Mouse (Mus musculus): Measurements from ENCODE around the gene Tbcd. TPM values are rescaled to one million over a fixed set of nuclear protein-coding genes. Genes with fewer than 3 reads are reported as not detected.
A peak's percentile ranks its signal among the peaks of the same experiment; 100 is the strongest.

Tbcd gene
- polyA plus RNA-seq, 1 experiment from 2014 or later: 16.5 TPM

- Histone ChIP-seq H3K27ac (ENCODE audit: low read depth, low read length) (0 out of 2 replicates have a peak overlapping the region, but pooled peaks have one; percentile 43), H3K9me3 (replicated peaks; ENCODE audit: control insufficient read depth, low read length) (no peaks in the 10 kb centered on the region), H3K4me3 (ENCODE audit: low read depth, low read length) (no peak overlapping the region), H3K4me2 (no peak overlapping the region), H3K36me3 (ENCODE audit: control insufficient read depth, insufficient read depth, low read length) (no peaks in the 10 kb centered on the region), H3K27me3 (ENCODE audit: control insufficient read depth, insufficient read depth, low read length) (no peaks in the 10 kb centered on the region), H3K4me1 (ENCODE audit: control insufficient read depth, insufficient read depth, low read length) (peaks cover 14% of the 10 kb centered on the region; the same call in 1 of the 2 replicates), H3K9ac (ENCODE audit: low read depth, low read length) (no peak overlapping the region)
- 80% methylated on average over 17 of the region's 17 CpGs for WGBS (ENCODE audit: insufficient replicate concordance)
- ATAC-seq (replicated peaks; ENCODE audit: insufficient number of reproducible peaks, low FRiP score, low TSS enrichment): no peak
These were observed 98.3 kb downstream of the Tbcd start for GRCm38 (mm10) chr11:121549843-121550647.

- ATAC-seq (replicated peaks; ENCODE audit: insufficient number of reproducible peaks, low FRiP score, low TSS enrichment): no peak
- 88% methylated on average over 5 of the region's 5 CpGs for WGBS (ENCODE audit: insufficient replicate concordance)
- Histone ChIP-seq H3K9me3 (replicated peaks; ENCODE audit: control insufficient read depth, low read length) (no peaks in the 10 kb centered on the region), H3K9ac (ENCODE audit: low read depth, low read length) (no peak overlapping the region), H3K36me3 (ENCODE audit: control insufficient read depth, insufficient read depth, low read length) (no peaks in the 10 kb centered on the region), H3K4me1 (ENCODE audit: control insufficient read depth, insufficient read depth, low read length) (peaks cover 14% of the 10 kb centered on the region; the same call in 1 of the 2 replicates), H3K4me3 (ENCODE audit: low read depth, low read length) (no peak overlapping the region), H3K27me3 (ENCODE audit: control insufficient read depth, insufficient read depth, low read length) (no peaks in the 10 kb centered on the region), H3K27ac (ENCODE audit: low read depth, low read length) (no peak overlapping the region), H3K4me2 (no peak overlapping the region)
These were observed 99.6 kb downstream of the Tbcd start for GRCm38 (mm10) chr11:121551206-121551799.

GRCm38 (mm10) chr11:121552167-121552566, 100.4 kb downstream of the Tbcd start:
- H3K4me2 ChIP-seq: no peak overlapping the region
- WGBS (ENCODE audit: insufficient replicate concordance): 76% methylated on average over 4 of the region's 4 CpGs
- no peak for ATAC-seq (replicated peaks; ENCODE audit: insufficient number of reproducible peaks, low FRiP score, low TSS enrichment)
- H3K9ac ChIP-seq (ENCODE audit: low read depth, low read length): no peak overlapping the region
- H3K9me3 ChIP-seq (replicated peaks; ENCODE audit: control insufficient read depth, low read length): no peaks in the 10 kb centered on the region
- H3K27me3 ChIP-seq (ENCODE audit: control insufficient read depth, insufficient read depth, low read length): no peaks in the 10 kb centered on the region
- no peaks in the 10 kb centered on the region for H3K36me3 ChIP-seq (ENCODE audit: control insufficient read depth, insufficient read depth, low read length)
- H3K4me1 ChIP-seq (ENCODE audit: control insufficient read depth, insufficient read depth, low read length): peaks cover 14% of the 10 kb centered on the region; the same call in 1 of the 2 replicates
- no peak overlapping the region for H3K4me3 ChIP-seq (ENCODE audit: low read depth, low read length)
- no peak overlapping the region for H3K27ac ChIP-seq (ENCODE audit: low read depth, low read length)

GRCm38 (mm10) chr11:121552846-121553457, 101.2 kb downstream of the Tbcd start:
- 84% methylated on average over 7 of the region's 7 CpGs for WGBS (ENCODE audit: insufficient replicate concordance)
- Histone ChIP-seq H3K9ac (ENCODE audit: low read depth, low read length) (no peak overlapping the region), H3K4me1 (ENCODE audit: control insufficient read depth, insufficient read depth, low read length) (peaks cover 14% of the 10 kb centered on the region; the same call in 1 of the 2 replicates)

GRCm38 (mm10) chr11:121553458-121553857, 101.7 kb downstream of the Tbcd start:
- Histone ChIP-seq H3K9ac (ENCODE audit: low read depth, low read length) (no peak overlapping the region), H3K4me2 (no peak overlapping the region), H3K27me3 (ENCODE audit: control insufficient read depth, insufficient read depth, low read length) (no peaks in the 10 kb centered on the region), H3K9me3 (replicated peaks; ENCODE audit: control insufficient read depth, low read length) (no peaks in the 10 kb centered on the region), H3K36me3 (ENCODE audit: control insufficient read depth, insufficient read depth, low read length) (peaks cover 2% of the 10 kb centered on the region; the same call in 1 of the 2 replicates), H3K4me3 (ENCODE audit: low read depth, low read length) (no peak overlapping the region), H3K27ac (ENCODE audit: low read depth, low read length) (no peak overlapping the region), H3K4me1 (ENCODE audit: control insufficient read depth, insufficient read depth, low read length) (peaks cover 14% of the 10 kb centered on the region; the same call in 1 of the 2 replicates)
- WGBS (ENCODE audit: insufficient replicate concordance): 90% methylated on average over 3 of the region's 3 CpGs
- no peak for ATAC-seq (replicated peaks; ENCODE audit: insufficient number of reproducible peaks, low FRiP score, low TSS enrichment)

More at GRCm38 (mm10) chr11:121552846-121553457, 101.2 kb downstream of the Tbcd start:
- Histone ChIP-seq H3K27ac (ENCODE audit: low read depth, low read length) (no peak overlapping the region), H3K27me3 (ENCODE audit: control insufficient read depth, insufficient read depth, low read length) (no peaks in the 10 kb centered on the region), H3K4me2 (no peak overlapping the region), H3K4me3 (ENCODE audit: low read depth, low read length) (no peak overlapping the region), H3K9me3 (replicated peaks; ENCODE audit: control insufficient read depth, low read length) (no peaks in the 10 kb centered on the region), H3K36me3 (ENCODE audit: control insufficient read depth, insufficient read depth, low read length) (peaks cover 2% of the 10 kb centered on the region; the same call in 1 of the 2 replicates)
- ATAC-seq (replicated peaks; ENCODE audit: insufficient number of reproducible peaks, low FRiP score, low TSS enrichment): no peak

- H3K27me3 ChIP-seq (ENCODE audit: control insufficient read depth, insufficient read depth, low read length): no peaks in the 10 kb centered on the region
- H3K27ac ChIP-seq (ENCODE audit: low read depth, low read length): no peak overlapping the region
- no peaks in the 10 kb centered on the region for H3K4me1 ChIP-seq (ENCODE audit: control insufficient read depth, insufficient read depth, low read length)
- H3K9ac ChIP-seq (ENCODE audit: low read depth, low read length): no peak overlapping the region
- H3K4me3 ChIP-seq (ENCODE audit: low read depth, low read length): no peak overlapping the region
- ATAC-seq (replicated peaks; ENCODE audit: insufficient number of reproducible peaks, low FRiP score, low TSS enrichment): no peak
- no peaks in the 10 kb centered on the region for H3K9me3 ChIP-seq (replicated peaks; ENCODE audit: control insufficient read depth, low read length)
- H3K36me3 ChIP-seq (ENCODE audit: control insufficient read depth, insufficient read depth, low read length): peaks cover 2% of the 10 kb centered on the region; the same call in 1 of the 2 replicates
- no peak overlapping the region for H3K4me2 ChIP-seq
- 85% methylated on average over 1 of the region's 1 CpGs for WGBS (ENCODE audit: insufficient replicate concordance)
These were observed 105.0 kb downstream of the Tbcd start for GRCm38 (mm10) chr11:121556727-121557126.

GRCm38 (mm10) chr11:121557946-121558345, 106.2 kb downstream of the Tbcd start:
- Histone ChIP-seq H3K4me1 (ENCODE audit: control insufficient read depth, insufficient read depth, low read length) (no peaks in the 10 kb centered on the region), H3K9me3 (replicated peaks; ENCODE audit: control insufficient read depth, low read length) (no peaks in the 10 kb centered on the region), H3K27ac (ENCODE audit: low read depth, low read length) (no peak overlapping the region), H3K27me3 (ENCODE audit: control insufficient read depth, insufficient read depth, low read length) (no peaks in the 10 kb centered on the region), H3K9ac (ENCODE audit: low read depth, low read length) (no peak overlapping the region), H3K4me2 (no peak overlapping the region), H3K4me3 (ENCODE audit: low read depth, low read length) (no peak overlapping the region), H3K36me3 (ENCODE audit: control insufficient read depth, insufficient read depth, low read length) (peaks cover 2% of the 10 kb centered on the region; the same call in 1 of the 2 replicates)
- no peak for ATAC-seq (replicated peaks; ENCODE audit: insufficient number of reproducible peaks, low FRiP score, low TSS enrichment)
- 94% methylated on average over 1 of the region's 1 CpGs for WGBS (ENCODE audit: insufficient replicate concordance)

- H3K4me3 ChIP-seq (ENCODE audit: low read depth, low read length): no peak overlapping the region
- no peak overlapping the region for H3K9ac ChIP-seq (ENCODE audit: low read depth, low read length)
- H3K4me2 ChIP-seq: no peak overlapping the region
- H3K36me3 ChIP-seq (ENCODE audit: control insufficient read depth, insufficient read depth, low read length): peaks cover 2% of the 10 kb centered on the region; the same call in 1 of the 2 replicates
- no peak overlapping the region for H3K27ac ChIP-seq (ENCODE audit: low read depth, low read length)
- no peak for ATAC-seq (replicated peaks; ENCODE audit: insufficient number of reproducible peaks, low FRiP score, low TSS enrichment)
- WGBS (ENCODE audit: insufficient replicate concordance): 81% methylated on average over 3 of the region's 3 CpGs
- H3K9me3 ChIP-seq (replicated peaks; ENCODE audit: control insufficient read depth, low read length): no peaks in the 10 kb centered on the region
- no peaks in the 10 kb centered on the region for H3K4me1 ChIP-seq (ENCODE audit: control insufficient read depth, insufficient read depth, low read length)
- H3K27me3 ChIP-seq (ENCODE audit: control insufficient read depth, insufficient read depth, low read length): no peaks in the 10 kb centered on the region
These were observed 106.8 kb downstream of the Tbcd start for GRCm38 (mm10) chr11:121558522-121558921.
